Mouse (Mus musculus) midbrain, postnatal 0 days (tissue): ENCODE results near the gene Ubiad1. TPM values are rescaled to one million over a fixed set of nuclear protein-coding genes. Genes with fewer than 3 reads are reported as not detected.

ENCODE experiments used
- ATAC-seq: fragments of 200-750 bp; cut with Nextera tagmentation; 2 replicates; pipeline ENCODE4 v1.8.0; 2017; ENCODE audit warnings: moderate number of reproducible peaks, mild to moderate bottlenecking, moderate TSS enrichment, moderate library complexity; ENCODE audit not compliant: low FRiP score
- DNase-seq: peaks from one replicate; pipeline ENCODE4 v3.0.0-alpha.2; 2015; ENCODE audit warnings: low spot score
- H3K27ac ChIP-seq: fragments of 300-500 bp; sonication (generic); 2 replicates; pipeline ENCODE4 v1.5.1; 2014; ENCODE audit warnings: low read depth, mild to moderate bottlenecking, low read length, mixed read lengths
- H3K27me3 ChIP-seq: fragments of 300-500 bp; sonication (generic); 2 replicates; pipeline ENCODE4 v1.6.1; 2014; ENCODE audit warnings: low read length, control low read depth, mixed read lengths; ENCODE audit not compliant: insufficient read depth
- H3K36me3 ChIP-seq: fragments of 300-500 bp; sonication (generic); 2 replicates; pipeline ENCODE4 v1.6.1; 2014; ENCODE audit warnings: low read length, control low read depth, mixed read lengths; ENCODE audit not compliant: insufficient read depth
- H3K4me1 ChIP-seq: fragments of 300-500 bp; sonication (generic); 2 replicates; pipeline ENCODE4 v1.6.1; 2014; ENCODE audit warnings: mild to moderate bottlenecking, control low read depth, antibody characterized with exemption, low read length, mixed read lengths; ENCODE audit not compliant: insufficient read depth
- H3K4me2 ChIP-seq: fragments of 300-500 bp; sonication (generic); 2 replicates; pipeline ENCODE4 v1.6.1; 2014; ENCODE audit warnings: low read depth, mild to moderate bottlenecking, low read length, mixed read lengths; ENCODE audit not compliant: poor library complexity, severe bottlenecking
- H3K4me3 ChIP-seq: fragments of 300-500 bp; sonication (generic); 2 replicates; pipeline ENCODE4 v1.5.1; 2014; ENCODE audit warnings: low read depth, mild to moderate bottlenecking, low read length, moderate library complexity
- H3K9ac ChIP-seq: fragments of 300-500 bp; sonication (generic); replicated peaks from 2 replicates; pipeline ENCODE4 v1.6.1; 2014; ENCODE audit warnings: mild to moderate bottlenecking, low read length, moderate library complexity, mixed read lengths; ENCODE audit not compliant: poor library complexity, severe bottlenecking
- H3K9me3 ChIP-seq: fragments of 300-500 bp; sonication (generic); 2 replicates; pipeline ENCODE4 v1.6.1; 2016; ENCODE audit warnings: low read length, control low read depth
- CTCF ChIP-seq: IDR thresholded peaks from 2 replicates; pipeline ENCODE4 v1.5.1; 2016; ENCODE audit warnings: antibody characterized with exemption, mild to moderate bottlenecking
- WGBS: fragments of 180-500 bp; shearing (Covaris S2); extraction: QIAGEN DNeasy Blood & Tissue Kit; methylation state at CpG from one replicate; pipeline ENCODE4 v1.1.7; 2014; 5-methylcytosine and 5-hydroxymethylcytosine counted together
- polyA plus RNA-seq: library from polyadenylated mRNA; unstranded; fragments of >200 nt; fragmentation: Nextera tagmentation; extraction: Ambion mirVana; gene quantifications from 2 replicates; pipeline ENCODE4 v1.2.1, GENCODE M21; 2015
- total RNA-seq: library from RNA; depleted of rRNA; stranded (reverse); fragments of >200 nt; gene quantifications from 2 replicates; pipeline ENCODE4 v1.2.3, GENCODE M21; 2014

Gene Ubiad1
- total and polyA plus RNA-seq, 2 experiments from 2014 or later, result 12.7 to 19.8 TPM

DNA sequence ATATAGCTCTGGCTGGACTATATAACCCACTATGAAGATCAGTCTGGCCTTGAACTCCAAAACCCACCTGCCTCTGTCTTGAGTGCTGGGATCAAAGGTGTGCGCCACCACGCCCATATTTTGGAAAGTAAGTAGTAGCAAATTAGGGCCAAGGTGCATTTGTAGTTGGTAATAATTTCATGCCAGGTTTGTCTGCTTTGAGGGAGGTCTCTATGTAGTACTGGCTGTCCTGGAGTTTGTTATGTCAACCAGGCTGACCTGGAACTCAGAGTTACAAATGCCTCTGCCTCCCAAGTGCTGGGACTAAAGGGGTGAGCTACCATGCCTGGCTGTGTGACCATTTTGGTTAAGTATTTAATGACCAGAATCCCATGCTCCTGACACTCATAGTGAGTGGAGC is 35.7 kb upstream of the Ubiad1 start:
- H3K9me3 ChIP-seq, result no peaks in the 10 kb centered on the region

DNA sequence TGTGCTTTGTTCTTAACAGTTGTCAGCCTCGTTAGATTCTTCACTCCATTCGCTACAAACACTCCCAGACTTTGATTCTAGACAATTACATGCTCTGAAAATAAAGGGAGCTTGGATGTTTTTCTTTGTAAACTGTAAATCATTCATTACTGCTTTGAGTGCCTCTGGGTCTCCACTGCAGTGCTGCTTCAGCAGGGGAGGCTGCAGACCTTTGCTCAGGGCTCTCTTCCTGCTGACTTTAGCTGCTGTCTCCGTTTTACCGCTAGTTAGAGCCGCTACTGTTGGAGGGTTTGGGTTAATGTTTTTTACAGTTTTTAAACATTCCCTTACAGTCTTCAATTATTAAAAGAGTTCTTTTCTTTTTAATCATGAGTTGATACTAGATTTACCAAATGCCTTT is 28.9 kb upstream of the Ubiad1 start:
- Histone ChIP-seq H3K4me2 (no peak overlapping the region), H3K4me3 (no peak overlapping the region), H3K27ac (no peak overlapping the region), H3K9me3 (no peaks in the 10 kb centered on the region), H3K9ac (no peak overlapping the region), H3K27me3 (no peaks in the 10 kb centered on the region), H3K4me1 (no peaks in the 10 kb centered on the region), H3K36me3 (peaks cover 79% of the 10 kb centered on the region)
- no peak for TF ChIP-seq CTCF
- ATAC-seq (no peak), DNase-seq (no peak)
- 82% methylated on average over 5 of the region's 5 CpGs for WGBS

More for the DNA sequence above, 35.7 kb upstream of the Ubiad1 start:
- no peak overlapping the region for H3K27ac ChIP-seq
- no peak overlapping the region for H3K4me2 ChIP-seq
- H3K9ac ChIP-seq, result no peak overlapping the region
- TF ChIP-seq CTCF, result no peak
- no peaks in the 10 kb centered on the region for H3K4me1 ChIP-seq
- WGBS, result 100% methylated on average over 2 of the region's 2 CpGs
- no peak overlapping the region for H3K4me3 ChIP-seq
- DNase-seq (no peak), ATAC-seq (no peak)
- H3K36me3 ChIP-seq, result peaks cover 83% of the 10 kb centered on the region
- H3K27me3 ChIP-seq, result no peaks in the 10 kb centered on the region

DNA sequence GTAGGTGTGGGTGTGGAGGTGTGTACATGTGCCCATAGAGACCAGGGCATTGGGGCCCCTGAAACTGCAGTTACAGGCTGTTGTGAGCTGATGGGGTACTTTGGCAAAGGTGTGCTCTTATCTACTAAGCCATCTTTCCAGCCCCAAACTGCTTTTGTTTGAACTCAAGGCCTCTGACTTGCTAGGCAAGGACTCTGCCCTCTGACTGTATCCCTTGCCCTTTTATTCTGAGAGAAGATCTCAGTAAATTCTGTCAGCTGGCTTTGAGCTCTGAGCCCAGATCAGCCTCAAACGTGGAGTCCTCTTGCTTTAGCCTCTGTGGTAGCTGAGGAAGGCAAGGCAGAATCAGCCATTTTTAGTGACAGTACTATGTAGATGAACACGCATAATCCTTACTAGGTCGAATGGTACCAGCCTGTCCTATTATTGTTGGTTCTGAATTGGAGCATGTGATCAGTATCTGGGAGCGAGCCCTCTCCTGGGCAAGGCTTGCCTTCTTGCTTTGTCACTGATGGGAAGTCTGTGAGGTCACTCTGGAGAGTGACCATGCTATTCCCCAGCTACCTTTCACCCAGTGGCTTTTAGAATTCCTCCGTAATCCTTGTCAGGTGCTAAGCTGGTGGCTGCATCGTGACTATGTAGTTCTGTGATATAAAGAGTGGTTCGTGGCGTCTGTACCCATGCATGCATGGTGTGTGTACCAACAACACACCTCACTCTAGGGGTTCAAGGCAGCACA is 28.0 kb upstream of the Ubiad1 start:
- peaks cover 85% of the 10 kb centered on the region for H3K36me3 ChIP-seq
- no peaks in the 10 kb centered on the region for H3K9me3 ChIP-seq
- no peak overlapping the region for H3K4me2 ChIP-seq
- TF ChIP-seq CTCF, result no peak
- no peak overlapping the region for H3K4me3 ChIP-seq
- no peaks in the 10 kb centered on the region for H3K4me1 ChIP-seq
- WGBS, result 94% methylated on average over 8 of the region's 8 CpGs
- H3K9ac ChIP-seq, result no peak overlapping the region
- H3K27me3 ChIP-seq, result no peaks in the 10 kb centered on the region
- DNase-seq (no peak), ATAC-seq (no peak)
- no peak overlapping the region for H3K27ac ChIP-seq

DNA sequence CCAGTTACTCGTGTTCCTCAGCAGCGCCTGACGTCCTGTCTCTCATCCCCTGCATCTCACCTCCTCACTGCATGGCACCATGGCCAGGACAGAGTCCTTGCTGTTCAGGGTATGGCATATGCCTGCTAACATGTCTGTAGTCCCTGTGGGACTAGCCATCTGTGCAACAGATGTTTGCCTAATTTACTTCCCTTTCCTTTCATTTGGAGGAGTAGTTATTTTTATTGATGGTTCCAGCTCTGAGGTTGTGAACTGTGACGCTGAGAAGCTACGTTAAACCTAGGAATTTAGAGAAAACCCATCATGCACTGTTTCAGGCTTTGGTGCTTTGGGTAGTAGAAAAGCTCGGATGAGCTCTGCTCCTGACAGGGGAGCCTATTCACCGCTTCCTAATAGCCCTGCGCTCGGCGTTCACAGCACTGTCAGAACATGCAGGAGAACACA is 26.8 kb upstream of the Ubiad1 start:
- no peak for TF ChIP-seq CTCF
- Histone ChIP-seq H3K36me3 (peaks cover 82% of the 10 kb centered on the region), H3K4me3 (no peak overlapping the region), H3K4me2 (no peak overlapping the region), H3K27ac (no peak overlapping the region), H3K27me3 (no peaks in the 10 kb centered on the region), H3K9ac (no peak overlapping the region), H3K4me1 (no peaks in the 10 kb centered on the region), H3K9me3 (no peaks in the 10 kb centered on the region)
- DNase-seq, result no peak
- 83% methylated on average over 10 of the region's 10 CpGs for WGBS
- no peak for ATAC-seq

DNA sequence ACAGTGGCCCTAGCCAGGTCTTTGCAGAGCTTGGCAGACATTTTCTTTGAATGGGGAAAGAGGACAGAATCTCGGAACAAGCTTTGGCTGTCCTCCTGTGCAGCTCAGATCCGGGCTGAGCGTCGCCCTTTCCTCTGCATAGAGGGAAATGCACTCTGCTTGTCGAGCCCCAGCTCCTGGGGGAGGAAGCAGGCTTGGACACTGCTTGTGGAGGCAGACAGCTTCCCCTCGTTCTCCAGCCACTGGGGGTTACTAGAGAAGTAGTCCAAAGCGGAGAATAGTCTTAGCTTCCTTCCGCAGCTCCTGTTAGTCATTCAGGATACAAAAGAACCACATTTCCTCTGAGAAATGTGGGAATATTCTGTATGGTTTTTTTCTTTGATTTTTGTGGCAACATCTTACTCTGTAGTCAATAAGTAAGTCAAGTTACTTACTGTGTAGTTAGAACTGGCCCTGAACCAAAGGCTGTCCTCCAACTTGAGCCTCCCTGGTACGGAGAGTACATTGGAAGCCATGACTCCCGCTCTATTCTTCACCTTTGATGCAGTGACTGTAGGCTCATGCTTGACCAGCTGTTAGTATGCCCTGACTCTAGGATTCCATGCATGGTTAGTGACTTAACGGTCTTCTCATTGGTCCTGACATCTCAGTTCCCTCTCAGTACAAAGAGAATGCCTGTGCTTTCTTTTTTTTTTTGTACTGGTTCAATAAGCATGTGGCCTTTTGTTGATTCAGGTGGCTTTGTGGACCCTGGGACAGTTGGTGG is 25.1 kb upstream of the Ubiad1 start:
- H3K4me2 ChIP-seq, result no peak overlapping the region
- H3K27ac ChIP-seq, result no peak overlapping the region
- DNase-seq, result no peak
- H3K4me3 ChIP-seq, result no peak overlapping the region
- H3K4me1 ChIP-seq, result no peaks in the 10 kb centered on the region
- 89% methylated on average over 11 of the region's 11 CpGs for WGBS
- H3K9ac ChIP-seq, result no peak overlapping the region
- no peak for TF ChIP-seq CTCF
- ATAC-seq, result no peak
- H3K9me3 ChIP-seq, result no peaks in the 10 kb centered on the region
- H3K36me3 ChIP-seq, result peaks cover 81% of the 10 kb centered on the region
- H3K27me3 ChIP-seq, result no peaks in the 10 kb centered on the region

DNA sequence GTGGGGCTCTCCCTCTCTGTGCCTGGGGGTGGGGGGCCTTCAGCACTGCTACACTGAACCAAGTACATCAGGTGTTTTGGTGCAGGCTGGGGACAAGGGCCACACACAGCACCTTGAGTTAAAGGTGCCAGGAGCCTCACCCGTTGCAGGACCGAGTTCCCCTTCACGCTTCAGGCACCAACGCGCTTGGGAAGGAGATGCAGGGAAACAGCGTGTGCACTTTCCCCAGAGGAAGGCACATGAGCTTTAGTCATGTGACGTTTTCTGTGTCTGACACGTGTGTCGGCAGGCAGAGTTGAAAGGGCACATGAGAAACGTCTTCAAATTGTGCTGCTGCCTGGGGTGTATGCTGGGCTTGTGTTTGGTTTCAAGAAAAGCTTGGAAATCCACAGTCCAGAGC is 23.8 kb upstream of the Ubiad1 start:
- H3K9me3 ChIP-seq, result no peaks in the 10 kb centered on the region
- WGBS, result 91% methylated on average over 10 of the region's 10 CpGs
- ATAC-seq (no peak), DNase-seq (no peak)
- TF ChIP-seq CTCF, result no peak
- no peak overlapping the region for H3K4me2 ChIP-seq
- peaks cover 89% of the 10 kb centered on the region for H3K36me3 ChIP-seq
- no peak overlapping the region for H3K9ac ChIP-seq
- no peak overlapping the region for H3K27ac ChIP-seq
- H3K4me3 ChIP-seq, result no peak overlapping the region
- no peaks in the 10 kb centered on the region for H3K27me3 ChIP-seq
- no peaks in the 10 kb centered on the region for H3K4me1 ChIP-seq
